Mouse (Mus musculus) bone marrow macrophage, adult 2 months (primary cell): ENCODE measurements at regions not wholly inside any gene's neighbourhood (a gene's known extent, or its start where the extent isn't known, plus 50 kb on each side); places are given as distances from the start of the nearest gene placed in this dataset.

Source experiments
- CTCF ChIP-seq: IDR thresholded peaks from 2 replicates; pipeline ENCODE4 v1.5.1; 2012; ENCODE audit warnings: low read depth, mild to moderate bottlenecking, low read length, moderate library complexity
- POLR2A ChIP-seq: IDR thresholded peaks from 2 replicates; pipeline ENCODE4 v1.6.1; 2012; ENCODE audit warnings: mild to moderate bottlenecking, low read depth, low read length, borderline replicate concordance

GRCm38 (mm10) chr16:86882529-86882928 lies 471.5 kb upstream of the N6amt1 start:
- TF ChIP-seq POLR2A (no peak), CTCF (no peak)
